Mouse (Mus musculus) heart, postnatal 10 days (tissue): Measurements from ENCODE around the gene G0s2. TPM values are rescaled to one million over a fixed set of nuclear protein-coding genes. Genes with fewer than 3 reads are reported as not detected.

Experiments
- DNase-seq, 2 experiments: peaks; one replicate each; pipeline ENCODE4 v3.0.0; 2021
- intact Hi-C: fragments of 180-260 bp; cut with DNase I; formaldehyde crosslinking; loops from one replicate; pipeline ENCODE4 v1.15.1; 2025
- total RNA-seq, 2 experiments: library from RNA; stranded (reverse); gene quantifications; 2 replicates each; pipeline ENCODE4 v1.2.3; 2021

G0s2 gene
- 10 to 100 TPM; 51.2 to 51.4 TPM for total RNA-seq

DNA sequence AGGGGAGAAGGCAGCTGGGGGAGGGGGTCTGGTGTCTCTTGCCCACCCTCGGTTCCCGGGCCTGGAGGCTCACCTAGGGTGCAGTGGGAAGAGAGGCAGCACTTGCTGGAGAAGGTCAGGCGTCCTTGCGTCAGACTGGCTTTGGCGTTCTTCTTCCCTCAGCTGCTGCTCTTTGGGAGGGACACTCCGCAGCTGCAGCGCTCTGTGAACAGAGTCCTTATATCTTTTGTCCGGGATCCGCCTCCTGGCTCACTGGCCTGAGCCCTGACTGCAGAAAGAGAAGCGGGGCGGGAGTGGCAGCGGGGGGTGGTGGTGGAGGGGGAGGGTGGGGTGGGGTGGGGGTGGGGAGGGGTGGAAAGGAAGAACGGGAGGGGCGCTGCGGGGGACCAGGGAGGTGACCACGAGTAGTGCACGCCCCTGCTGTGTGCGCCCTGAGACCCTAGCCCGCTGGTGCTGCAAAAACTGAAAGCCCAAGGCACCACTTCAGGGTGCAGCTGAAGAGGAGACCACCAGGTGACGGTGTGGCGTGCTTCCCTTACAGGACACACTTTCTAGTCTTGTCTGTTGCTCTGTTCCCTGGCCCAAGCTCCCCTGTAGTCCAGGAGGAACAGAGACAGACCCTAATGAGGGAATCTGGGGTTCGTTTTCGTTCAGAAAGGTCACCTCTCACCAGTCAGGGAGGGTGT lies at the start of gene G0s2:
TSS of gene G0s2 (minus strand) at position 302 of the 686 bp plus-strand sequence.
- peak; percentile 90 to 92 for DNase-seq
- intact Hi-C loops, result loop anchor here (1.0 to 5.0 kb wide), 2 partner anchors 43 to 104 kb away; no protein-coding TSS in a partner anchor

- DNase-seq, result no peak
- intact Hi-C loops, result no loop called here
These were observed 47.4 kb upstream of the G0s2 start for GRCm38 (mm10) chr1:193320398-193320797.

- intact Hi-C loops, result no loop called here
These were observed 46.7 kb upstream of the G0s2 start for GRCm38 (mm10) chr1:193319721-193320120.

GRCm38 (mm10) chr1:193317159-193317559 lies 44.1 kb upstream of the G0s2 start:
- intact Hi-C loops, result no loop called here
- DNase-seq, result peak; percentile 88 to 92

More at GRCm38 (mm10) chr1:193319721-193320120, 46.7 kb upstream of the G0s2 start:
- no peak for DNase-seq

DNA sequence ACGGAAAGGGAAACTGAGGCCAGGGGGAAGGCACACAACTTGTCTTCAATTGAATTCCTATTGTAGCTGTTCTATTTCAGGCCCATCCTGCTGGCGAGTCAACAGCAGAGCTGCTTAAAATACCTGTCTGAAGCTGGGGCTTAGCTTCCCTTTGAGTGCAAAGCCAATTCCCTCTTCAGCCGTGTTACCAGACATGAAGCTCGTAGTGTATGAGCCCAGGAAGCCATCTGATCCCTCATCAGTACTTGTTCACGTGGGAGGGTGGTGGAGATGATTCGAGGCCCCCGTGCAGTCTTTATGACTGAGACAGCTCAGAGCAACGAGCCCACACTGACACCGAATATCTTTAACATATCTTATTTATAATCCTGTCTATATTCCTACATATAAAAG lies 43.3 kb upstream of the G0s2 start:
- intact Hi-C loops, result loop anchor here (1.0 kb wide), 1 partner anchor 43 kb away; the partner anchor contains the start of gene G0s2

GRCm38 (mm10) chr1:193315705-193316357 lies 42.8 kb upstream of the G0s2 start:
- intact Hi-C loops, result loop anchor here (1.0 kb wide), 1 partner anchor 43 kb away; the partner anchor contains the start of gene G0s2

More for the DNA sequence above, 43.3 kb upstream of the G0s2 start:
- DNase-seq, result no peak

DNA sequence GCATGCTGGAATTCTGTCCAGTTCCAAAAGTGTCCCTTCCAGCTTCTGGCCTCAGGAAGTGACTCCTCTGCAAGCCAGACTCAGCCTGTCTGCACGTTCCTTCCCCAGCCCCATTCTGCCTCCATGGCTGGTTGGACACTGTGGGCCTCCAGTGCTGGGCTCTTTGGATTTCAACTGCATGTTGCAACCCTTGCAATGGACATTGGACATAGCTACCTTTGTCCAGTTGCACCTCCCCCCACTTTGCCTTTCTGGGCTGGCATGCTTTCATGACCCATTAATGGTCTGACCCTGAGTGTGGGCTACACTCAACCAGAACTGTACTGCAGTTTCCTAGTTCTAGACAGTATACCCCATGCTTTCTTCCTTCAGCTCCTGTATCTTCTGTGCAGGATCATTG lies 38.6 kb upstream of the G0s2 start:
- intact Hi-C loops, result no loop called here
- DNase-seq, result no peak

More at GRCm38 (mm10) chr1:193315705-193316357, 42.8 kb upstream of the G0s2 start:
- DNase-seq, result peak; percentile 93 to 95

- intact Hi-C loops, result no loop called here
- DNase-seq, result no peak
These were observed 37.6 kb upstream of the G0s2 start for GRCm38 (mm10) chr1:193310519-193311085.

- intact Hi-C loops, result no loop called here
- no peak for DNase-seq
These were observed 36.9 kb upstream of the G0s2 start for GRCm38 (mm10) chr1:193309785-193310518.

GRCm38 (mm10) chr1:193306832-193307231 lies 33.8 kb upstream of the G0s2 start:
- DNase-seq, result no peak
- intact Hi-C loops, result no loop called here

- no peak for DNase-seq
- intact Hi-C loops, result no loop called here
These were observed 32.4 kb upstream of the G0s2 start for GRCm38 (mm10) chr1:193305386-193305785.

- intact Hi-C loops, result no loop called here
- no peak for DNase-seq
These were observed 30.1 kb upstream of the G0s2 start for GRCm38 (mm10) chr1:193303096-193303495.

GRCm38 (mm10) chr1:193302093-193302405 lies 29.0 kb upstream of the G0s2 start:
- intact Hi-C loops, result no loop called here
- no peak for DNase-seq

DNA sequence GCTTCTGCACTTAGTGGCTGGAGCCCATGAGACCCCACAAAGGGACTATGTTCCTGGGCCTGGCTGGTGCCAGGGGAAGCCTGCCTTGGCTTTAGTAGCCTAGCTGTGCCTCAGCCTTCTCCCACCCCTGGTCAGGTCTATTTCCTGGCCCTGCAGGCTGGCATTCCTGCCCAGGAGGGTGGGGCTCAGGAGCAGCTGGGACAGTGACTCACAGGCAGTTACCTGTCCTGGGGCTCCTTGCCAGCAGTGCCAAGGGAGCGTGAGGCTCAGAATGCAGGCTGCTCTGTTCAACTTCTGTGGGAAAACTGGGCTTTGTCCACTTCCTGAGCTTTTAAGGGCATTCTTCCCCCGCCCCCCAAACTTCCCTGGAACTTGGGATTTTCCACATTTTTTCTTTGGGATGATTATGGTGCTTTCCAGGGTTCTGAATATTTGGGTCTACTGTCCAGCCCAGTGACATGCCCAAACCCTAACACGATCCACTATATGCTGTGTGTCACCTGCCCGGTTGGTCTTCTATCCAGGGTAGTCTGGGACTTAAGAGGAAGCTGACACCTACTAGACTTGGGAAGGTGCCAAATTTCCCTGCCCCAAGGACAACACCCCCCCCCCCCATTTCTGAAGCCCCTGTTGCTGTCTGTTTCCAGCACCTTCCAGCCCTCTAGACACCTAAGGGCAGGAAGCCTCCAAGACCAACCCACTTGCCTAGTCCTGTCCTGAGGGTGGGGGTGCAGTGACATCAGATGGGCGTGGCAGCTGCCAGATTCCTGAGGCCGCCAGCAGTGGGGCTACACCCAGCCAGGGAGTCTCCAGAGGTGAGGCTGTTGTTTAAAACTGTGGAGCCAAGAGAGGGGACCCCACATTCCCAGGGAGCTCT lies 28.4 kb upstream of the G0s2 start:
- intact Hi-C loops, result no loop called here
- DNase-seq, result no peak

DNA sequence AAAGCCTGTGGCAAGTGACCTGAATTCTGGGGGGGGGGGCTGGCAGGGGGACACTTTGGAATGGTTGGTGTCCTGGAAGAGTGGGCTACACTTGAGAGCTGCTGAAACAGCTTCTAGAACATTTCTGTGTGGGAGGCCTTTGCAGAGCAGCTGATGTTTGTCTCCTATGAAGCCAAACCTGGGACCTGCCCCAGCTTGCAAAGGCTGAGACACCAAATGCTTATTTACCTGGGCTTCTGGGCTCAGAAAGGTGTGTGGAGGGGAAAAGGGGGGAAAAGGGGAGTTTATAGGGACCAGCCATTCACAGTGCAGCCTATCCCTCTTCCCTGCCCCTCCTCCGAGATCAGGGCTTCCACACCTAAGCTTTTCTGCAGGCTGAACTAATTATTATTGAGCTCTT lies 27.0 kb upstream of the G0s2 start:
- intact Hi-C loops, result no loop called here
- DNase-seq, result no peak

- intact Hi-C loops, result no loop called here
- DNase-seq, result no peak
These were observed 25.2 kb upstream of the G0s2 start for GRCm38 (mm10) chr1:193298141-193298765.

- DNase-seq, result no peak
- intact Hi-C loops, result no loop called here
These were observed 22.9 kb upstream of the G0s2 start for GRCm38 (mm10) chr1:193295920-193296319.

DNA sequence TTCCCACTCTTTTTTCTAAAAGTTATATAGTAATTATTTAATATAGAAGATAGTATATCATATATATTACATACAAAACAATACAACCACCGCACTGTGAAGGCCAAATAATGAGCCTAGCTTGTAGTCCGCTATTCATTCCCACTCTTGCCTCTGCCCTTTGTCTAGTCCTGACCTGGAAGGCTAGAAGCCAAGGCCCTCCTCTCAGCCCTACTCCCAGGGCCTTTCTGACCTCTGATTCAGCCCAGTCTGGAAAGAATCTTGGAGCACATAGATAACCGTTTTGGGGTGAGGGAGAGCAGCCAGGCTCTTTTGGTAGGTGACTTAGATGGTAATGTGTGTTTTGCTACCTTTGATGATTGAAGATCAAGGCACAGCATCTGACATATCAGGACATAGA lies 20.9 kb upstream of the G0s2 start:
- intact Hi-C loops, result no loop called here
- no peak for DNase-seq

GRCm38 (mm10) chr1:193293039-193293438 lies 20.0 kb upstream of the G0s2 start:
- DNase-seq, result no peak
- intact Hi-C loops, result no loop called here

- intact Hi-C loops, result no loop called here
- no peak for DNase-seq
These were observed 17.7 kb upstream of the G0s2 start for GRCm38 (mm10) chr1:193290686-193291085.
